Mouse (Mus musculus): Measurements from ENCODE around the gene Atf5. TPM values are rescaled to one million over a fixed set of nuclear protein-coding genes. Genes with fewer than 3 reads are reported as not detected.

Atf5 gene
- polyA plus RNA-seq, 1 experiment from 2014 or later = 2.1 TPM

DNA sequence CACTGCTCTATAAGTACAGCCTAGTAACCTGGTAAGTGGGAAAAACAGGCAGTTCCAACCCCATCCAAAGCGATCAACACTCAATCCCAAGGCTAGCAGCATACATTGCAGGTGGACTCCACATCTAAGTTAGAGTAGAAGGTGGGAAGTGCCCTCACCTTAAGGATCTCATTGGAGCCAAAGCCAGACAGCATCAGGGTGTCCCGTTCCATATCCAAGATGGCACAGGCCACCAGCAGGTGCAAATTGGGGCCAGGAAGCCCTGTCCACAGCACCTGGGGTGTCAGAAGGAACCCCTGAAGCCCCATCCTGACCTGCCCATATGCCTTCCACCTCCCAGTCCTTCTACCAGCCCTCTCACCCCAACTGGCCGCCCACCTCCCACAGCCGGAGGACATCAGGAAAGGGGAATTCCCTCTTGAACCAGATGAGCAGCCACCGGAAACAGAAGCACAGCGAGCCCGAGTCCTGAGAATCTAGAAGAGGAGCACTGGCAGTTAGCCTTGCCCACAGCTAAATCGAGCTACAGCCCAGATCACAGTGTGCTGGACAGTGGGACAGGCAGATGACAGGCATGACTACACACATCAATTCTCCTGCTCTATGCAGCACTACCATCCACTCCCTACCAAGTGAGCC lies 25.5 kb upstream of the Atf5 start:
- no peak overlapping the region for H3K9ac ChIP-seq (replicated peaks; ENCODE audit: low read depth, low read length)
- H3K4me3 ChIP-seq (ENCODE audit: low read depth, low read length) = no peak overlapping the region
- H3K9me3 ChIP-seq (ENCODE audit: control insufficient read depth, low read length) = no peaks in the 10 kb centered on the region
- H3K4me1 ChIP-seq (ENCODE audit: control insufficient read depth, insufficient read depth, low read length) = peaks cover 13% of the 10 kb centered on the region
- peaks cover 48% of the 10 kb centered on the region for H3K36me3 ChIP-seq (ENCODE audit: control insufficient read depth, insufficient read depth, low read length)
- H3K4me2 ChIP-seq (ENCODE audit: low read depth, low read length) = no peak overlapping the region
- no peak overlapping the region for H3K27ac ChIP-seq (ENCODE audit: low read depth, low read length)
- ATAC-seq (ENCODE audit: low read depth) = no peak
- H3K27me3 ChIP-seq (ENCODE audit: control insufficient read depth, insufficient read depth, low read length) = peaks cover 6% of the 10 kb centered on the region; the same call in 1 of the 2 replicates
- WGBS = 90% methylated on average over 8 of the region's 8 CpGs

DNA sequence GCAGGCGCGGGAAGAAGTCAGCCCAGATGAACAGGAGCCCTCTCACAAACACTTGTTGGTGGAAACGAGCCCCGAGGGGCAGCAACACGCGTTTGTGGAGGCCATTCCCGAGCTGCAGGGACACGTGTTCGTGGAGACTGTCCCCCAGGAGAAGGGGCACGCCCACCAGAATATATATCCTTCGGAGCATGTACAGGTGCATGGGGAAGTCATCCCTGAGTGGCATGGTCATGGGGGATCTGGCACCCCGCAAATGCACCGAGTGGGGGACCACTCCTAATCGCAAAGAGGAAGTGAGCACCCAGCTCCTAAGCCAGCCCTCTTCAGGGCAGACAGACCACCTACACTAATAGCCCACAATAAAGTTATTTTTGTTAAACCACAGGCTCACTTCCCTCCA lies 24.0 kb upstream of the Atf5 start:
- Histone ChIP-seq H3K27me3 (ENCODE audit: control insufficient read depth, insufficient read depth, low read length) (peaks cover 6% of the 10 kb centered on the region; the same call in 1 of the 2 replicates), H3K9me3 (ENCODE audit: control insufficient read depth, low read length) (no peaks in the 10 kb centered on the region), H3K4me3 (ENCODE audit: low read depth, low read length) (peak overlapping the region; percentile 15), H3K4me1 (ENCODE audit: control insufficient read depth, insufficient read depth, low read length) (peaks cover 13% of the 10 kb centered on the region), H3K36me3 (ENCODE audit: control insufficient read depth, insufficient read depth, low read length) (peaks cover 34% of the 10 kb centered on the region), H3K4me2 (ENCODE audit: low read depth, low read length) (peak overlapping the region; percentile 44; the same call in 1 of the 2 replicates), H3K27ac (ENCODE audit: low read depth, low read length) (no peak overlapping the region), H3K9ac (replicated peaks; ENCODE audit: low read depth, low read length) (no peak overlapping the region)
- 44% methylated on average over 14 of the region's 14 CpGs for WGBS
- 0 out of 2 replicates have a peak, but pooled peaks have one; percentile 2 for ATAC-seq (ENCODE audit: low read depth)

DNA sequence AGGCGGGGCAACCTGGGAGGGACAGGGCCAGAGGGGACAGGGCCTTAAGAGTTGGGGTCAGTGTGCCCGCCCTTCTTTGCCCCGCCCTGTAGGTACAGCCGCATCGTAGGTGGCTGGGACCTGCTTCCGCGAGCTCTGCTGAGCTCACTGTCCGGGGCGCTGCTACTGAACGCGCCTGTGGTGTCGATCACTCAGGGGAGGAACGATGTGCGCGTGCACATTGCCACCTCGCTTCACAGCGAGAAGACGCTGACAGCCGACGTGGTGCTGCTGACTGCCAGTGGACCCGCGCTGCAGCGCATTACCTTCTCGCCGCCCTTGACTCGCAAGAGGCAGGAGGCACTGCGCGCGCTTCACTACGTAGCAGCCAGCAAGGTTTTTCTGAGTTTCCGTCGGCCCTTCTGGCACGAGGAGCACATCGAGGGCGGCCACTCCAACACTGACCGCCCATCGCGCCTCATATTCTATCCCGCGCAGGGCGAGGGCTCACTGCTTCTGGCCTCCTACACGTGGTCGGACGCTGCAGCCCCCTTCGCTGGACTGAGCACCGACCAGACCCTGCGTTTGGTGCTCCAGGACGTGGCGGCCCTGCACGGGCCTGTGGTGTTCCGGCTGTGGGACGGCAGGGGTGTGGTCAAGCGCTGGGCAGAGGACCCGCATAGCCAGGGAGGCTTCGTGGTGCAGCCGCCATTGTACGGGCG lies 23.2 kb upstream of the Atf5 start:
- Histone ChIP-seq H3K27ac (ENCODE audit: low read depth, low read length) (no peak overlapping the region), H3K4me2 (ENCODE audit: low read depth, low read length) (peak overlapping the region; percentile 44), H3K36me3 (ENCODE audit: control insufficient read depth, insufficient read depth, low read length) (peaks cover 27% of the 10 kb centered on the region), H3K9me3 (ENCODE audit: control insufficient read depth, low read length) (no peaks in the 10 kb centered on the region), H3K9ac (replicated peaks; ENCODE audit: low read depth, low read length) (0 out of 2 replicates have a peak overlapping the region, but pooled peaks have one; percentile 37), H3K4me3 (ENCODE audit: low read depth, low read length) (peak overlapping the region; percentile 15), H3K27me3 (ENCODE audit: control insufficient read depth, insufficient read depth, low read length) (peaks cover 6% of the 10 kb centered on the region; the same call in 1 of the 2 replicates), H3K4me1 (ENCODE audit: control insufficient read depth, insufficient read depth, low read length) (peaks cover 13% of the 10 kb centered on the region)
- 1% methylated on average over 56 of the region's 58 CpGs for WGBS
- ATAC-seq (ENCODE audit: low read depth) = peak; percentile 50; the same call in 1 of the 2 replicates

DNA sequence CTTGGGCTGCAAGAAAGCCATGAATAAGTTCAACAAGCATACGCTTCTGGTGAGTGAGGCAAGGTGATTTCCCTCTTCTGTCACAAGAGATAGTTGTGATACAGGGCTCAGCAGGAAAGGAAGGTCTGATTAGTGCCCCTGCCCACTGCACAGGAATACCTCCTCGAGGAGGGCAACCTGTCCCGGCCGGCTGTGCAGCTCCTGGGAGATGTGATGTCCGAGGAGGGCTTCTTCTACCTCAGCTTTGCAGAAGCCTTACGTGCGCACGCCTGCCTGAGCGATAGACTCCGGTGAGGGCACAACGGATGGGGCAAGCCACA lies 22.7 kb upstream of the Atf5 start:
- peak overlapping the region; percentile 44 for H3K4me2 ChIP-seq (ENCODE audit: low read depth, low read length)
- no peaks in the 10 kb centered on the region for H3K9me3 ChIP-seq (ENCODE audit: control insufficient read depth, low read length)
- ATAC-seq (ENCODE audit: low read depth) = no peak; the same call in 1 of the 2 replicates
- H3K36me3 ChIP-seq (ENCODE audit: control insufficient read depth, insufficient read depth, low read length) = peaks cover 24% of the 10 kb centered on the region
- 0 out of 2 replicates have a peak overlapping the region, but pooled peaks have one; percentile 37 for H3K9ac ChIP-seq (replicated peaks; ENCODE audit: low read depth, low read length)
- H3K4me3 ChIP-seq (ENCODE audit: low read depth, low read length) = peak overlapping the region; percentile 15; the same call in 1 of the 2 replicates
- no peak overlapping the region for H3K27ac ChIP-seq (ENCODE audit: low read depth, low read length)
- WGBS = 34% methylated on average over 11 of the region's 11 CpGs
- H3K4me1 ChIP-seq (ENCODE audit: control insufficient read depth, insufficient read depth, low read length) = peaks cover 13% of the 10 kb centered on the region
- peaks cover 6% of the 10 kb centered on the region; the same call in 1 of the 2 replicates for H3K27me3 ChIP-seq (ENCODE audit: control insufficient read depth, insufficient read depth, low read length)

DNA sequence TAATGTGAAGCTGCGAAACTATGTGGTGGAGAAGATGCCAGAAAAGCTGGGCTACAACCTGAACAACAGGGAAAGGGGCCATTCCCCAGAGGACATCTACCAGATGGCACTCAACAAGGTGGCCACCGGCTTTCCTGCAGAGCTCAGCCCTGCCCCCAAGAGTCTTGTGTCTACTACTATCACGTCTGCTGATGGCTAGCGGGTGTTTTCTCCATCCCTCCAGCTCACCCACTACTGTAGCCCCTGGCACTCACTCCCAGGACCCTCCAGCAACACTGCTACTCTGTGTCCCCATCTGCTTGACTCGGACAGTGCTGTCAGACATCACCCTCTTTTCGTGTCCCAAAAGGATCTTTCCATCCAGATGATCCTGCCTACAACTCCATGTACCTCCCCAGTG lies 21.6 kb upstream of the Atf5 start:
- H3K9me3 ChIP-seq (ENCODE audit: control insufficient read depth, low read length) = no peaks in the 10 kb centered on the region
- peaks cover 6% of the 10 kb centered on the region; the same call in 1 of the 2 replicates for H3K27me3 ChIP-seq (ENCODE audit: control insufficient read depth, insufficient read depth, low read length)
- H3K36me3 ChIP-seq (ENCODE audit: control insufficient read depth, insufficient read depth, low read length) = peaks cover 19% of the 10 kb centered on the region
- no peak overlapping the region for H3K4me2 ChIP-seq (ENCODE audit: low read depth, low read length)
- ATAC-seq (ENCODE audit: low read depth) = no peak
- H3K9ac ChIP-seq (replicated peaks; ENCODE audit: low read depth, low read length) = no peak overlapping the region
- 88% methylated on average over 6 of the region's 6 CpGs for WGBS
- H3K4me3 ChIP-seq (ENCODE audit: low read depth, low read length) = no peak overlapping the region
- no peak overlapping the region for H3K27ac ChIP-seq (ENCODE audit: low read depth, low read length)
- peaks cover 13% of the 10 kb centered on the region for H3K4me1 ChIP-seq (ENCODE audit: control insufficient read depth, insufficient read depth, low read length)

DNA sequence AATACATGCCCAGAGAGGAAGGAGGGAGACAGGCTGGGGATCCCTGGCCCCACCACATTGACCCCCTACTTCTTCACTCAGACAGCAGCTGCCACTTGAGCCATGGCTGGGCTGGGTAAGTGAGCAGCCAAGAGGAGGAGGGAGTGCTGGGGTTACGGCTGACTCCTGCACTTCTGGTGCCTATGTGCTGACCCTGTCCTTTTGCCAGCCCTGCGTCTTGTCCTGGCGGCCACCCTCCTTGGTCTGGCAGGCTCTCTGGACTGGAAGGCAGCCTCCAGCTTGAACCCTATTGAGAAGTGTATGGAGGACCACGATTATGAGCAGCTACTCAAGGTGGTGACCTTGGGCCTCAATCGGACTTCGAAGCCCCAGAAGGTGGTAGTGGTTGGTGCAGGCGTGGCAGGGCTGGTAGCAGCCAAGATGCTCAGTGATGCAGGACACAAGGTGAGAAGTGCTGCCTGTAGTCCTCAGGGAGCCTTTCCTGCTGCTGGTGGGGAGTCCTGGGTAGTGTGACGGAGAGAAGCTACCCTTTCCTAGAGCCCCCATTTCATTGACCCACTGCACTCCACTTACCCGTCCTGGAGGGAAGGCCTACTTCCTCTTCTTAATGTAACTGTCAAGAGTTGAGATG lies 20.1 kb upstream of the Atf5 start:
- peaks cover 13% of the 10 kb centered on the region for H3K4me1 ChIP-seq (ENCODE audit: control insufficient read depth, insufficient read depth, low read length)
- H3K4me2 ChIP-seq (ENCODE audit: low read depth, low read length) = no peak overlapping the region
- no peak for ATAC-seq (ENCODE audit: low read depth)
- H3K27me3 ChIP-seq (ENCODE audit: control insufficient read depth, insufficient read depth, low read length) = peaks cover 6% of the 10 kb centered on the region; the same call in 1 of the 2 replicates
- peaks cover 7% of the 10 kb centered on the region for H3K36me3 ChIP-seq (ENCODE audit: control insufficient read depth, insufficient read depth, low read length)
- no peak overlapping the region for H3K9ac ChIP-seq (replicated peaks; ENCODE audit: low read depth, low read length)
- H3K4me3 ChIP-seq (ENCODE audit: low read depth, low read length) = no peak overlapping the region
- H3K27ac ChIP-seq (ENCODE audit: low read depth, low read length) = no peak overlapping the region
- H3K9me3 ChIP-seq (ENCODE audit: control insufficient read depth, low read length) = no peaks in the 10 kb centered on the region
- WGBS = 84% methylated on average over 9 of the region's 9 CpGs

DNA sequence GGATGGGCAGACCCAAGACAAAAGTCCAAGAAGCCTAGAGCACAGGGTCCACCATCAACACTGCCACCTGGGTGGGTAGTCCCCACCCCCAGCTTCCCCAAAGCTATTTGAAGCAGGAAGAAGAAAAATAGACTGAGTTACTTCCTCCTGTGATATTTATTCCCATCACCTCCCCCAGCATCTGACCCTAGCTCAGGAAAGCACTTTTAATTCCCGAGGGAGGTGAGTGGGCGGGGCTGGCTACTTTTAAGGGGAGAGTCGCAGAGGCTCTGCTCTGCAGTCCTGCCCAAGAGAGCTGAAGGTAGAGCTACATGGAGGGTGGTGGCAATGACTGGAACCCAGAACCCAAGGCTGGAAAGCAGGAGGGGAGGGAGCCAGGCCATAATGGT lies 19.6 kb upstream of the Atf5 start:
- Histone ChIP-seq H3K4me1 (ENCODE audit: control insufficient read depth, insufficient read depth, low read length) (peaks cover 13% of the 10 kb centered on the region), H3K9me3 (ENCODE audit: control insufficient read depth, low read length) (no peaks in the 10 kb centered on the region), H3K27me3 (ENCODE audit: control insufficient read depth, insufficient read depth, low read length) (peaks cover 6% of the 10 kb centered on the region; the same call in 1 of the 2 replicates), H3K9ac (replicated peaks; ENCODE audit: low read depth, low read length) (no peak overlapping the region), H3K4me3 (ENCODE audit: low read depth, low read length) (no peak overlapping the region), H3K4me2 (ENCODE audit: low read depth, low read length) (no peak overlapping the region), H3K27ac (ENCODE audit: low read depth, low read length) (no peak overlapping the region), H3K36me3 (ENCODE audit: control insufficient read depth, insufficient read depth, low read length) (peaks cover 10% of the 10 kb centered on the region)
- ATAC-seq (ENCODE audit: low read depth) = no peak
- WGBS = 49% methylated on average over 3 of the region's 3 CpGs

DNA sequence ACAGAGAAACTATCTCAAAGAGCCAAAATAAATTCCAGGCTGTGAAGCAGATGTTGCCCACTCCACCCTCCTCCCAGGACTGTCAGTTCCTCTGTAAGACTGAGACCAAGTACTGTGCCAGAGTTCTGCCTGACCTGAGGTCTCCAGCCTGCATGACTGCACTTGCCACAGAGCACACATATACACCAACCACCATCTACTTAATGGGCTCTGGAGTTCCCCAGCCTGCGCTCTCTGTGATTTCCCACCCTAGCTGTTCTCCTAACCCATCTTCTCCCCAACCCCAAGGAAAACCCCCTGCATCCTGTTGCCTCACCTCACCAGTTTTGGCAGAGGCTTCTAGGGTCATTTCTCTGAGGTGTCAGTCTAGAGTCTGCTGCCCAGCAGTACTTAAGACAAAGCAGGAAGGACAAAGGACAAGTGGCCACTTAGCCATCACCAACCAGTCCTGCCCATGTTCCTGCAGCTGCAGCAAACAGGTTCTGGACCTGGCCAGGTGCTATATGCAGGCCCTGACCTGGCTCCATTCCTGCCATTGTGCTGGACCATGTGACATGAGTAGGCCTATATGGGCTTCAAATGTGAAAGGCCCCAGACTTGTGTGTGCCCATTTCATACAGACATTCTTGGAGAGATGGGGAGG lies 19.0 kb upstream of the Atf5 start:
- Histone ChIP-seq H3K27me3 (ENCODE audit: control insufficient read depth, insufficient read depth, low read length) (peaks cover 6% of the 10 kb centered on the region; the same call in 1 of the 2 replicates), H3K9me3 (ENCODE audit: control insufficient read depth, low read length) (no peaks in the 10 kb centered on the region), H3K36me3 (ENCODE audit: control insufficient read depth, insufficient read depth, low read length) (peaks cover 10% of the 10 kb centered on the region; the same call in 1 of the 2 replicates), H3K4me3 (ENCODE audit: low read depth, low read length) (no peak overlapping the region), H3K4me2 (ENCODE audit: low read depth, low read length) (no peak overlapping the region), H3K9ac (replicated peaks; ENCODE audit: low read depth, low read length) (no peak overlapping the region), H3K4me1 (ENCODE audit: control insufficient read depth, insufficient read depth, low read length) (peaks cover 13% of the 10 kb centered on the region), H3K27ac (ENCODE audit: low read depth, low read length) (no peak overlapping the region)
- WGBS = 82% methylated on average over 1 of the region's 1 CpGs
- ATAC-seq (ENCODE audit: low read depth) = no peak
